Mouse (Mus musculus) kidney, adult 2 months (tissue): Measurements from ENCODE around the gene Dclk3.

Source experiments
- CTCF ChIP-seq: fragments of 200-500 bp; conservative IDR thresholded peaks from 2 replicates; pipeline ENCODE4 v1.5.1; 2011; ENCODE audit warnings: low read depth, mild to moderate bottlenecking, control low read depth, low read length, moderate library complexity, mixed read lengths; ENCODE audit not compliant: insufficient read depth, insufficient read length
- POLR2A ChIP-seq: fragments of 200-500 bp; IDR thresholded peaks from one replicate; pipeline ENCODE4 v1.6.1; 2011; ENCODE audit warnings: low read depth, low read length, control low read depth

GRCm38 (mm10) chr9:111493490-111493889 lies 54.6 kb downstream of the Dclk3 start:
- no peak for TF ChIP-seq CTCF
- no peak for TF ChIP-seq POLR2A
